Mouse (Mus musculus) urinary bladder, postnatal 4 days (tissue): ENCODE measurements around the gene Klc2.
"Not testable (repeated sequence)": the region's sequence is repeated elsewhere in the genome, so short reads cannot be mapped to it uniquely, and the experiment has no call there.

Source experiments
- DNase-seq, 2 experiments: peaks; one replicate each; pipeline ENCODE4 v3.0.0; 2021 to 2022; ENCODE audit warnings: low spot score in 2 of 2

Gene Klc2

DNA sequence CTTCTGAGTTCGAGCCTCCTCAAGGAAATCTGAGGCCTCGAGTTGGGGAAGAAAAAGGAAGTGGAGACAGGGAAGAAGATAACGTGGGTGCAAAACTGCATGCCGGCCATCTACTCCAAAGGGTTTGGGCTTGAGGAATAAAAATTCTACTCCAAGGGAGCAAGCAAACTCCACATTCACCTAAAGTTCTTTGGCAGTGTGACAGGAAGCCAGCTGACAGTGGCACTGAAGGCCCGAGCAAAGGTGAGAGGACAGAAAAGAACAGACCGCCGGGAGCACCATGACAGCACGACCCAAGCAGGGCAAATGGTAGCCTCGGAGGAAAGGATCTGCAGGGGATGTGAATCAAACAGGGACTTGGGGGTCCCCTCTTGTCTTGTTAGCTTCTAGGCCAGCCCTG is 12.3 kb downstream of the Klc2 start:
- no peak for DNase-seq

DNA sequence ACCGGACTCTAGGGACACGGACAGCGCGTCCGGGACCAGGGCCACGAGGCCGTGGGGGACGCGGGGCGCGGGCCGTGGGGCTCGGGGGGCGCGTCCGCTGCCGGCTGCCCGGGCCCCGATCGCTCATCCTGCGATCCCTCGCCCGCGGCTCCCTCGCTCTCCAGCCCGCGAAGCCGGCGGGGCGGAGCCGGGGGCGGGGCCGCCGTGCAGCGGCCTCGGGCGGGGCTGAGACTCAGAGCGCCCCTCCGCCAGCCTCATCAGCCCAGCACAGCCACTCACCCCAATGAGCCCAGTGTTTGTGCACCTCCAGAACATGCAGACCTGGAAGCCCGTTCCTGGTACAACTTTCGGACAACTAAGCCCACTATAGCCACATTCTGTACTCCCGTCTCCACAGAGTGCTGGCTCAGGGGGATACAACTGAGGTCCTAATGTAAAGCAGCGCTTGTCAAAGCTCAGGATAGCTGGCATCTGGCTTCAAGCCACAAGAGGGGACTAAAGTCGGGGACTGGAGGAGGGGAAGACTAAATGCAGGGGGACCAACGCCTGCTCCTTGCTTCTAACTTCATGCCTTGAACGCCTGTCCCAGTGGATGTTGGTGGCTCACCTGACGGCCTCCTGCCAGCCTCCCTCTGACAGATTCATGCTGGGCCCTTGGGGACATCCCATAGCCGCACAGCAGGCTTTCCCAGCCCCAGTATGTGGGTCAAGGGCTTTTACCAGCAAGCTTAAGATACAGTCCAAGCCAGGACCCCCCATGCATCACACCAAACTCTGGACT is 19.8 kb downstream of the Klc2 start, which contains the start of gene Cnih2:
Cnih2 (minus strand) TSS at position 159 of the 781 bp plus-strand sequence.
- DNase-seq: no peak

- no peak for DNase-seq
Observed at GRCm38 (mm10) chr19:5097521-5098362, 20.6 kb downstream of the Klc2 start.

- DNase-seq: no peak
Observed at GRCm38 (mm10) chr19:5095887-5096474, 22.4 kb downstream of the Klc2 start.

DNA sequence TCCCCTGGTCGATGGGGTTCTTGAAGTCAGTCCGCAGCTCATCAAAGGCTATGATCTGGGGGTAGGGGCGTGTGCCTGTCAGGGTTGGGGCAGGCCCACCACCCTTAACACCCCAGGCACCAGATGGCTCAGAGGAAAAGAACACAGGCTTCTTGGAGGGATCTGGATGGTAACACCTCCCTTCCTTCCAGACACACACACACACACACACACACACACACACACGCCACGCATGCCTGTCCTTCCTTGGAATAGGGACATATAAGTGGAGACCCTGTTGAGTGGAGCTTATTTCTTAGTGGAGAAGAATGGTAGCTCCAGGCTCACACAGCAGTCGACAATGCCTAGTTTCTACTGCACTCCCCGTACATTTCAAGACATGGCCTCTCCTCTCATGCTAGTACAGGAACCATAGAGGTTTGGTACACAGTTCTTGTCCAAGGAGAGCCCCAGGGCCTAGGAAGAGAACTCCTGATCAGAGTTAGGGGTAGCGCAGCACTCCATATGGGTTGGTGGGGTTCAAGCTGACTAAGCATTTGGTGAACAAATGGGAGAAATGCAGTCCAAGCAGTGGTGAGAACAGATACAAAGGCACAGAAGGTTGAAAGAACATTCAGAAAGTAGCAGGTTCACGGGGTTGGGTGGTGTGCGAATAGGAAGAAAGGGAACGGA is 23.5 kb downstream of the Klc2 start:
- no peak for DNase-seq

DNA sequence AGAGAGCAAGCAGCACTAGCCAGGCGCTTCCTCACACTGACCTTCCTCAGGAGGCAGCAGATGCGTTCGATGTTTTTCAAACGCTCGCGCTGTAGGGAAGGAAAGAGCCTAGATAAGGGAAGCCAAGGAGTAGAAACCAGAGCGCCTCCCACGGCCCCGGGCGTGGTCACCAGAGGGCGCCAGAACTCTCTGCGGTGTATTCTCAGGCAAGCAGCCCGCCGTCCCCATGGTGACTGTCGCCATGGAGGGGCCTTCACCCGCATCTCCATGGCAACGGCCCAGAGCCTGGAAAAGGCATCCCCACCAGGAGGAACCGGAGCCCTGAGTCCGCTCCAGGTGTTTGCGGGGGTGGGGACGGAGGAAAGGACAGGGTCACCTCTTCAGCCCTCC is 24.1 kb downstream of the Klc2 start:
- DNase-seq: peak; percentile 85 to 94

- DNase-seq: no peak
Observed at GRCm38 (mm10) chr19:5093481-5094242, 24.7 kb downstream of the Klc2 start.

- DNase-seq: no peak
Observed at GRCm38 (mm10) chr19:5092083-5092482, 26.3 kb downstream of the Klc2 start.

DNA sequence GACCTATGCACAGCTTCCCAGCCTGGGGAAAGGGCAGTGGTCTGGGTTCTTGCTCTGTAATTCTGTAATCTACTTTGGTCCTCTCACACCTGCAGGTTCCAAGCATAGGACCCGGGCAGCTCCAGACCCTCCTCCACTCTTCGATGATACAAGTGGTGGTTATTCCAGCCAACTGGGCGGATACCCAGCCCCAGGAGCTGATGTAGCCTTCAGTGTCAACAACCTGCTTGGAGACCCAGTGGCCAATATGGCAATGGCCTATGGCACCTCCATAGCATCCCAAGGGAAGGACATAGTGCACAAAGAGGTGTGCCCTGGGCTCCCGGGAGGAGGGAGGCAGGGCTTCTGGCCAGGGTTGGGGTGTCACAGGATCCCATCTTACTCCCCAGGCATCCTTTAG is 29.0 kb downstream of the Klc2 start:
- no peak for DNase-seq

DNA sequence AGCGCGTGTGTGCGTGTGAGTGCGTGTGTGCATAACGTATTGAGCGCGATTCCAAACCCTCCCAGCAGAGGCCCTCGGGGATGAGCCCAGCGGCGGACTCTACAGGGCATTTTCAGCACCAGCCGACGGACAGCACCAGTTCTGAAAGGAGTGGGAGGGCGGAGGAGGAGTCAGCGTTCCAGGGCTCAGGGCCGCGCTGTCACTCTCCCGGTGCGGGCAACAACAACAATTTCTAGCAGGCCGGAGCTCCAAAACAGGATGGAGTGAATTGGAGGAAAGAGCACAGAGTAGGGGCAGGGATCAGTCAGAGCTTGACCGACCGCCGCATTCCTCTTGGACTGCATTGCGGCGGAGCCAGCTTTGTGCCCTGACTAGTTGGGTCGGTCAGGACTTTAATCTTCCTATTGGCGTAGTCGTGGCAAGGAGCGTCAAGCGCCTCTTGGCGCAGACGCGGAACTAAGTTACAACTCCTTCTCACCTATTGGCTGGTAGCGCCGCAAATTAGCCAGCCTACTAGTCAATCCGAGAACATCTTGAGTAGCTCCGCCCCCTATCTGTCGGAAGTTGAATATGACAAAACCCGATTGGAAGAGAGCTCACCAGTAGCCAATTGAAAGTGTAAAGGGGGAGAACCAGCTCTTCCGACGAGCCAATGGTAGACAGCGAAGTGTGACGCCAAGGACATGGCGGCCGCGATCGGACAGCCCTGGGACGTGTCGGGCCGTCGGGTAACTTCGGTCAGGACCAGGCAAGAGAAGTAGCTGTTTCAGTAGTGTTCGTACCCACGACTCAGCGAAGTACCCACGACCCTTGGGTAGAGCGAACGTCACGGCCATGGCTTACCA is 30.3 kb downstream of the Klc2 start, which contains the start of gene Yif1a:
Yif1a (plus strand) TSS at position 655 of the 845 bp plus-strand sequence.
- peak; percentile 90 to 96 for DNase-seq

DNA sequence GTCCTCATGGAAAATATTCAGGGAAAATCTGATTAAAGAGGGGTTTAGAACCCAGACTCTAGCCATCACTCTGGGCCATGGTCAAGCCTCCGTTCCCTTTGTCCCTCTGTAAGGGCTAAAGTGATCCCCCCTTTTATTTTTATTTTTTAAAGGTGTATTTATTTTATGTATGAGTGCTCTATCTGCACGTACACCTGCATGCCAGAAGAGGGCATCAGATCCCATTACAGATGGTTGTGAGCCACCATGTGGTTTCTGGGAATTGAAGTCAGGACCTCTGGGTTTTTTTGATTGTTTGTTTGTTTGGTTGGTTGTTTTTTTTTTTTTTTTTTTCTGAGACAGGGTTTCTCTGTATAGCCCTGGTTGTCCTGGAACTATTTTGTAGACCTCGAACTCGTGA is 31.8 kb downstream of the Klc2 start:
- not testable (repeated sequence) for DNase-seq

DNA sequence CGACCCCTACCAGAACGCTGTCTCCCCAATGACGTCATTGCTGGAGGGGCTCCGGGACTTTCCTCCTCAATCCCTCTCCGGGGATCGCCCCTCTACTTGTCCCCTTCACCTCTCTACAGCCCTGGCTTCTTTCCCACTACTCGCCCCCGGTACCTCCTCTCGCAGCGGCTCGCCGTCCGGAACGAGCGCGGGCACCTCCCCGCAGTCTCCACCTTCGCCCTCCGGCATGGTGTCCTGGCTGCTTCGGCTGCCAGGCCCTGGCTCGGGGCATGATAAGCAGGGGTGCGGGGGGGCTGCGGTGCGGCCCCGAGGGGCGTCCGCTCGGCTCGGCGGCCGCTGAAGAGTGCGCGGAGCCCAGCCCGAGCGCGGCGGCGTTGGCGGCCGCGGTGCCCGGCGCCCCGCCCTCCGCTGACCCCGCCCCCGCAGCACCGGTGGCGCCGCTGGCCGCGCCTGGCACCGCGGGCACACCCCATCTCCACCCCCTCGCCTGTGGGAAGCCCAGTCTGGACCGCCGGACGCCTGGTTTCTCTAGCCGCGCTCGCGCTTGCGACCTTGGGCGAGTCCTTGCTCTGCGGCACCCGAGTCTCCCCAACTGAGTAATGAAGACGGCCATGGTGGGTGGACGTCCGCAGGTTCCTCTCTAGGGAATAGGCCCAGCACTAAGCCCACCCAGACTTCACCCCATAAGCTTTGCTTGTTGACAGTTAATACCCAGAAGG is 33.1 kb downstream of the Klc2 start, which contains the start of gene Tmem151a:
Tmem151a (minus strand) TSS at position 387 of the 719 bp plus-strand sequence.
- DNase-seq: no peak

GRCm38 (mm10) chr19:5084834-5085144 is 33.6 kb downstream of the Klc2 start:
- no peak for DNase-seq

DNA sequence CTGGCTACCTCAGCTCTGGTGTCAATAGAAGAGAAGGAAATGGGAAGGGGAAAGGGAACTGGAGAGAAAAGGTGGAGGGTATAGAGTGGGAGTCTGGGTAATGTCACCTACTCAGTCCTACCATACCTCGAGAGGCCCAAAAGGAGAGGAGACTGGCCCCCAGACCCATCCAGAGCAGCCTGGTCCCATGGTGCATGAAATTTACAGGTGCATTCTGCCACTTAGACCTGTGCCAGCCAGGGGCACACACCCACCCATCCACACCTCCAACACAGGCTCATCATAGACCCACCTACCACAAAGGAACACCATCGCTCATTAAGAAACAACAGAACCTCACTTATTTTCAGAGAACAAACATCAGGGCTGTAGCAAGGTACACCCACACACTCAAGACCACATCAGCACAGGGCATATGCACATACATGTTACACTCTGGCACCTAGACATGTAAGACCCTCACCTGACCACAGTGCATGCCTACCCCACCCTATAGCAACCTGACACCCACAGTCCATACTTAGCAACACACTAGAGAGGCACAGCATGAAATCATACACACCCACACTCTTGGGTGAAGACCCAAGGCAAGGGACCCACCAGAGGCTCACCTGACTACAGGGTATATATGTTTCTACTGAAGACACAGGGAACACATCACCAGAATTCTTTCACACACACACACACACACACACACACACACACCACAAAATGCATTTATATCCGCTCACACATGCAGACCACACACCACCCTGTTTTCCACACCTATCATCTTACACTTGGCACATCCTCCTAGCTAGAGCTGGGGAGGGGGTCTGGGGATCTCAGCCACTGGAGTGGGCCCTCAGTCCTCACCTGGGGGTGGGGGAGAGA is 34.2 kb downstream of the Klc2 start:
- no peak for DNase-seq

DNA sequence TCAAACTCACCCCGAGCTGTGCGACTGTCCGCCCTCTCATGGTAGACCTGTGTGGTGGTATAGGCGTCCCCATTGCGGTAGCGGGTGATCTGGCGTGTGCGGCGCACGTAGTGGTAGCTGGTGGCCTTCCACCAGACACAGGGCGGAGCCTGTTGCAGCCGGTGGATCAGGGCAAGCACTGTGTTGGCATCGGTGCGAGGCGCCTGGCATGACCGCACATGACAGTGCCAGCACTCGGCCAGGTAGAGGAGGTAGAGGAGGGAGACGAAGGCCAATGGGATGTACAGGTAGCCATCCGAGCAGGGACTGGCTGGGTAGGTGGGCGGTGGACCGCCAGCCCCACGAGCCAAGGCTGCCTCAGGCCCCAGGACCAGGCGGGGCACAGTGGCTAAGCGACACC is 35.8 kb downstream of the Klc2 start:
- DNase-seq: no peak

GRCm38 (mm10) chr19:5082005-5082404 is 36.4 kb downstream of the Klc2 start:
- no peak for DNase-seq

- no peak for DNase-seq
Observed at GRCm38 (mm10) chr19:5079279-5079678, 39.1 kb downstream of the Klc2 start.

DNA sequence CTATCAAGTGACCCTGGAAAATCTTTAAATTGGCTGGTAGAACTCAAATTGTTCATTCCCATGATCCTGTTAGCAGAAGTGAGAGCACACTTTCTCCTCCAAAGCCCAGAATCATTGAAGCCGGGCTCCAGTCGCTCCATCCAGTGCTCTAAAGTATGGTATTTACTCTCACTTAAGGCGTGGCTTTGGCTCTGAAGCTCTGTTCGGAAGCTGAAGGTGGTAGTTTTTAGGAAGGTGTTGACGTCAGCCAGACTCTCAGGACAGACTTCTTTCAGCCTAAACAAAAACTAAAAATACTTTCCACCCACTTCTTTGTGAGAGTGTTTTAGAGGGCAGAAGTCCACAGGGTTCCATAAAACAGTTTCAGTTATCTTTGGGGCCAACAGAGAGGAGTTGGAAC is 44.8 kb downstream of the Klc2 start:
- no peak for DNase-seq

- DNase-seq: no peak
Observed at GRCm38 (mm10) chr19:5073028-5073427, 45.3 kb downstream of the Klc2 start.
